In the genomic region with DNA sequence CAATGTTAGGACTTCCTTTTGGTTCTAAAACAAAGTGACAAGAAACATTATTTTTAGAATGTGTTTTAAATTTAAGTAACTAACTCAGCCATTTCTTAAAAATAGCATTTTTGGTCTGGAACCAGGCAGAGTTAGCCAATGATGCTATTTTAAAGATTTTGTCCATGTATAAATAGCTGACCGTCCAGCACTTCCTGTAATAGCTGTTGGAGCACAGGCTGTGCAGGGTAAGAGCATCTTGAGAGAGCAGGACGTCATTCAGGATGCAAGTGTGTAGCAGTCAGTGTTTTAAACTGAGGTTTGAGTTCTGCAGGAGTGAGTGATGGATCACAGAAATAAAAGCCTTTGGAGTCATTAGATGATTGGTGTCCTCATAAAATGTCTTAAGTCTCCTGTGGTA, we compare ENCODE assay signal across 24 mouse cellular contexts. TPM values are rescaled to one million over a fixed set of nuclear protein-coding genes. Genes with fewer than 3 reads are reported as not detected.
DNase-seq lines count a peak whose midpoint lies in the region; ATAC-seq and TF ChIP-seq lines count a peak whose summit lies in the region.
"Had no signal": no experiment of that assay in that cellular context is flagged by ENCODE, and none has a peak within 500 bp of the region (broad histone marks: within the 10 kb centered on the region; RNA-seq: fewer than 3 reads in every experiment).

No protein-coding gene starts in this region.

- no peaks in the 10 kb centered on the region for H3K27me3 ChIP-seq in heart, postnatal 0 days (ENCODE audit: control insufficient read depth, insufficient read depth, low read length)
- H3K27me3 ChIP-seq: forebrain, embryonic 15.5 days; intestine, embryonic 15.5 days; liver, embryonic 13.5 days; neural tube, embryonic 13.5 days had no signal

- H3K9ac ChIP-seq in heart, postnatal 0 days (replicated peaks; ENCODE audit: low read depth, low read length), result no peak overlapping the region
- H3K9ac ChIP-seq: forebrain, embryonic 15.5 days; intestine, embryonic 15.5 days; liver, embryonic 13.5 days; neural tube, embryonic 13.5 days had no signal

- 28% methylated on average over 2 of the region's 2 CpGs for WGBS in heart, postnatal 0 days

- H3K4me2 ChIP-seq in heart, postnatal 0 days (ENCODE audit: low read depth, low read length), result no peak overlapping the region
- H3K4me2 ChIP-seq: forebrain, embryonic 15.5 days; intestine, embryonic 15.5 days; liver, embryonic 13.5 days; neural tube, embryonic 13.5 days had no signal

- H3K36me3 ChIP-seq in heart, postnatal 0 days (replicated peaks; ENCODE audit: control insufficient read depth, insufficient read depth, low read length), result no peaks in the 10 kb centered on the region
- H3K36me3 ChIP-seq: embryonic facial prominence, embryonic 10.5 days; forebrain, embryonic 15.5 days; intestine, embryonic 15.5 days; liver, embryonic 13.5 days; midbrain, embryonic 10.5 days; neural tube, embryonic 13.5 days had no signal

- no peak for TF ChIP-seq EP300 in heart, postnatal 0 days (IDR thresholded peaks at IDR 0.05; ENCODE audit: low read depth)

- peak; percentile 90 for DNase-seq in heart, adult 11 months
- no peak for DNase-seq in heart, postnatal 25 days (ENCODE audit: low spot score)
- DNase-seq in heart, postnatal 0 days (ENCODE audit: low spot score), result peak; percentile 30
- no peak for DNase-seq in heart, postnatal 14 days
- DNase-seq in 416B (ENCODE audit: low read depth) (peak; percentile 52), MN1 (ENCODE audit: low spot score) (no peak)
- peak; percentile 61 for DNase-seq in brain, adult 2 months (ENCODE audit: low read depth, low spot score)
- DNase-seq: adrenal gland, postnatal 14 days; cerebellum, postnatal 10 days; kidney, postnatal 4 days; liver, embryonic 13.5 days; lung, adult 2 months; retina, postnatal 1 day; right cerebral cortex, postnatal 25 days; thymus, postnatal 14 days had no signal

- H3K4me3 ChIP-seq in heart, postnatal 0 days (ENCODE audit: low read depth, low read length), result no peak overlapping the region
- H3K4me3 ChIP-seq: embryonic facial prominence, embryonic 10.5 days; forebrain, embryonic 15.5 days; intestine, embryonic 15.5 days; left cerebral cortex, adult 2 months; liver, embryonic 13.5 days; midbrain, embryonic 10.5 days; myocyte; neural tube, embryonic 13.5 days had no signal

- intact Hi-C loops in heart, postnatal 25 days (cut with DNase I), result no loop called here
- intact Hi-C loops in heart, postnatal 14 days (cut with DNase I), result no loop called here

- no peak for ATAC-seq in heart, postnatal 0 days (ENCODE audit: insufficient read depth, low read depth)
- ATAC-seq: forebrain, embryonic 15.5 days; hindbrain, embryonic 16.5 days; intestine, embryonic 15.5 days; midbrain, embryonic 16.5 days had no signal

- no peaks in the 10 kb centered on the region for H3K4me1 ChIP-seq in heart, postnatal 0 days (ENCODE audit: control insufficient read depth, insufficient read depth)

- no peaks in the 10 kb centered on the region for H3K9me3 ChIP-seq in heart, postnatal 0 days (replicated peaks; ENCODE audit: control insufficient read depth, low read length)
- H3K9me3 ChIP-seq: embryonic facial prominence, embryonic 10.5 days; forebrain, embryonic 15.5 days; intestine, embryonic 15.5 days; liver, embryonic 13.5 days; midbrain, embryonic 10.5 days; neural tube, embryonic 13.5 days had no signal

- no peak for TF ChIP-seq CTCF in heart, postnatal 0 days (IDR thresholded peaks at IDR 0.05; ENCODE audit: low read depth)

- no peak overlapping the region for H3K27ac ChIP-seq in heart, postnatal 0 days (ENCODE audit: low read depth)
- H3K27ac ChIP-seq: embryonic facial prominence, embryonic 10.5 days; forebrain, embryonic 15.5 days; intestine, embryonic 15.5 days; left cerebral cortex, adult 2 months; liver, embryonic 13.5 days; midbrain, embryonic 10.5 days; neural tube, embryonic 13.5 days had no signal

RNA-seq across cellular contexts. Expression of a gene that starts 18.8 kb away (rescaled TPM):
- 10 to 100 TPM; 11.9 to 15.7 TPM for total RNA-seq in heart, postnatal 25 days (2021)
- total RNA-seq in heart, postnatal 0 days (2014; rRNA removed; ENCODE audit: low replicate concordance), result 7.3 and 11.6 TPM in 2 replicates
- 3.1 and 3.7 TPM in 2 replicates for polyA plus RNA-seq in heart, postnatal 0 days (2015; fragmentation: Nextera tagmentation; extraction: Ambion mirVana)
- total RNA-seq in heart, postnatal 14 days (2021), result 10 to 100 TPM; 14.9 to 15.9 TPM

RNA-seq across cellular contexts. Expression of a gene that starts 56.2 kb away (rescaled TPM):
- 10 to 100 TPM; 58.8 to 86.5 TPM for total RNA-seq in heart, postnatal 25 days (2021)
- total RNA-seq in heart, postnatal 0 days (2014; rRNA removed; ENCODE audit: low replicate concordance), result 38.9 and 48.5 TPM in 2 replicates
- polyA plus RNA-seq in heart, postnatal 0 days (2015; fragmentation: Nextera tagmentation; extraction: Ambion mirVana), result 23.1 and 25.8 TPM in 2 replicates
- 10 to 100 TPM; 77.6 to 84.8 TPM for total RNA-seq in heart, postnatal 14 days (2021)

Comparison
In these comparisons a context has a peak if more than half of its experiments do, and no peak if none do; other contexts are left out.
1. DNase-seq: peak in heart, adult 11 months (single experiment), heart, postnatal 0 days (single experiment), 416B (single experiment) and brain, adult 2 months (single experiment); none in heart, postnatal 25 days (single experiment), heart, postnatal 14 days (0 of 2) and MN1 (single experiment).